Mouse (Mus musculus) left cerebral cortex, postnatal 36 days (tissue): ENCODE measurements at regions not wholly inside any gene's neighbourhood (a gene's known extent, or its start where the extent isn't known, plus 50 kb on each side); places are given as distances from the start of the nearest gene placed in this dataset.

Experiments used
- DNase-seq, 2 experiments: peaks; one replicate each; pipeline ENCODE4 v3.0.0; 2021 to 2022; ENCODE audit warnings: low spot score in 2 of 2, mixed read lengths in 1 of 2
- intact Hi-C: fragments of 180-260 bp; cut with DNase I; formaldehyde crosslinking; loops from one replicate; pipeline ENCODE4 v1.15.1; 2025

DNA sequence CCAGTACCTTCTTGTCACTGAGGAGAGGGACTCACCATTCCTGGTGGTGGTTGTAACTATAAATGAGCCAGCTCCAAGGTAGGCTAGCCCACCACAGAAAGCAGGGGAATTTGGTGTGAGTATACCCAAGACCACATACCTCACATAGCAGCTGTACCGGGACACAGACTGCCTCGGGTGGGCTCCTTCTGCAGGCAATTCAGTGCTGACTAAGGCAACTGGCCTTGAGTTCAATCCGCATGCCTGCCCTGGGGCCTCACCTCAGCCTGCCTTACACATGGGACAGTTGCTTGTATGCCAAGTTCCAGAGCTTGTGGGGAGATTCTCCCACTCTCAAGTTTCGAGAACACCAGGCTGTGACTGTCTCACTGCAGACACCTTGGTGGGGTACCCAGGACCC, 153.6 kb downstream of the Gm26897 start:
- DNase-seq: no peak
- intact Hi-C loops: no loop called here

DNA sequence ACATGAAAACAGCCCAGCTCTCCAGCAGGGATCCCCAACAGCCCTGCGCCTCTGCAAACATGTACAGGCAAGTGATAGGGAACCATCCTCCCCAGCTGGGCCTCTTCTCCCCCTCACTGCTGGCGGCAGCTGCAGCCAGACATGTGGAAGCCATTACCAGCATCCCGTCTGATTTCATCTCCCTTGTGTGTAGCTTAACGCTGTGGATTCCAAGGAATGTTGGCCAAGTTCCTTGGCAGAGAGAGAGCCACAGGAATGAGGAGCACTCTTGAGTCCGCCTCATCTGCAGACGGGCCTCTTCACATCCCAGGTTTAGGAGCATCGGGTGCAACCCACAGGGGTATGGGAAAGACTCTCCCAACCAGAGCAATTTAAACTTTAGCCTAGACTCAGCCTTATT, 157.1 kb downstream of the Gm26897 start:
- DNase-seq: peak in 1 of 2 experiments; percentile 29
- intact Hi-C loops: no loop called here

DNA sequence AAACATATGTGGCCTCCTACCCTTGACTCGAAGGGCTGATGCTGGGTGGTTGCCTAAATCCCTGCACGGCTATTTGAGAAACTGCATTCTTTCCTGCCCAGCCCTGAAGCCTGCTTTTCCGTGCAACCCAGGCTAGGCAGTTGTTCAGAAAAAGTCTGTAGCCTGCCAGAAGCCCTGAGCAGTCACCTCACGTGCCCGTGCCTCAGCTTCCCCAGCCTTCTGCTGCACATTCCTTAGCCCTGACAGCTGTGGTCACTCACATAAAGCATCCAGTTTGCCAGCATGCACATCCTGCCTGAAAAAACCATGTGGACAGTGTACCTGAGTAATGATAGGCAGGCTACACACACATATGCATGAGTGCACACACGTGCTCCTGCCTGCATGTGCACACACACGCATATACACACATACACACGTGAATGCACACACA, 157.6 kb downstream of the Gm26897 start:
- DNase-seq: no peak
- intact Hi-C loops: no loop called here

DNA sequence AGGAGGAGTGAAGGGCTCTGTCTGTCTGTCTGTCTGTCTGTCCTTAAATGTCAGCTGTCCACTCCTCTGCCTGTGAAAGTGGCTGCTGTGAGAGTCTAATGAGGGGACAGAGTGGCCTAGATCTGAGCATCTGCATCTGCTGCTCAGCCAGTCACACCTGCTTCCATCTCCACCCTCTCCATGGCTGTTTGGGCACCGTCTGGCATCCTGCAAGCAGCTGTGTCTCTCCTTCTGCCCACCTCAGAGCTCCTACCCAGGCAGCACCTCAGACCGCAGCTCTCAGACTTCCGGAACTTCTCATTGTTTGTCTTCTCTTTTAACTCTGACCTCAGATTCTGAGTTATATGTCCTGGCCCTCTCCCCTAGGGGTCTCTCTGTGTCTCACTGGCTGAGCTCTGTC, 159.2 kb downstream of the Gm26897 start:
- intact Hi-C loops: no loop called here
- no peak for DNase-seq

DNA sequence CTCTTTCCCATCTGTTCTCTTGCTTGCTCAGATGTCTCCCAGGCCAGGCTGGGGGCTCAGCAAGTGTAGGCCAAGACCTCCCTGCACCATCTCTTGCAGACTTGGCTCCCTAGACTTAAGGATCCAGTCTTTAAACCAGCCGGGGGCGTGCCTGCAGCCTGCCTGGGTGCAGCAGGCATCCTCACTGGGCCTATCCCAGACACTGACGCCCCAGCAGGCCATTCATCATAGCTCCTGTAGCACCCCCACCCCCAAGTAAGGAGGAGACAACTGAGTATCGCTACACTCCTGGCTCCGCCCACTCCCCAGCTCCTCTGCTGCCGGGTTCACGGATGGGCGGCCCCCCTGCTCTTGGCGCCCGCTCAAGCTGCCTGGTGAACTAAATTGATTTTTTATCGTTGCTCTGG, 160.2 kb downstream of the Gm26897 start:
- DNase-seq: peak; percentile 26 to 32
- intact Hi-C loops: no loop called here

DNA sequence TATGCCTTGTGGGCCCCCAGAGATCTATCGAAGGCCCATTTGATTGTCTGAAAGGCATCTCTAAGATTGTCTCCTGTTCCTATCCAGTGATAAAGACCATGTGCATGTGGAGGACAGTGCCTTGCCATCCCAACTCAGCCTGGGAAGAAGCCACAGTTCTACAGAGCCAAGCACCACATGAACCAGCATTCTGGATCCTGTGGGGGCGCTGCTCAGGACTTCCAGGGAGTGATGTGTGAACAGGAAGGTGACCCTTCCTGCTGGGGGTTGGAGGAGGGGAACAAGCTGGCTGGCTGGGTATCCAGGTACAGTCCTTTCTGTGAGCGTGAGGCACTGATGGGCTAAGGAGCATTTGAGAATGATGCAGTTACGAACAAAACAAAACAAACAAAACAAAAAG, 163.8 kb downstream of the Gm26897 start:
- DNase-seq: no peak
- intact Hi-C loops: no loop called here

DNA sequence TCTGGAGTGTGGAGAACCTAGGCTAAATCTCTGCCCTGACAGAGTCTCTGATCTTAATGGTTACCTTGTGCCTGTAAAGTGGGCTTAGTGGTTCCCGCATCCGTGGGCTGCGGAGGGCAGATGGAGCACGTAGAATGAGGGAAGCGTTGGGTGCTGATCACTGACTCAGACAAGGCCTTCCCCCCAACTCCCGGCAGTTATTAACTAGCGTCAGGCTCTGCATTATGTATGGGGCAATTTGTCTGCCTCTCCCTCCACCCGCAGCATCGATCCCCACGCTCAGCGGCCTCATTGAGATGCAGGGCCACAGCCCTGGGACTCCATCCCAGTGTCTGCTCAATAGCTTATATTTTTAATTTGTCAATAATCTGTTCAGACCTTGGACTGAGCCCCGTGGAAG, 164.8 kb downstream of the Gm26897 start:
- DNase-seq: no peak
- intact Hi-C loops: no loop called here

DNA sequence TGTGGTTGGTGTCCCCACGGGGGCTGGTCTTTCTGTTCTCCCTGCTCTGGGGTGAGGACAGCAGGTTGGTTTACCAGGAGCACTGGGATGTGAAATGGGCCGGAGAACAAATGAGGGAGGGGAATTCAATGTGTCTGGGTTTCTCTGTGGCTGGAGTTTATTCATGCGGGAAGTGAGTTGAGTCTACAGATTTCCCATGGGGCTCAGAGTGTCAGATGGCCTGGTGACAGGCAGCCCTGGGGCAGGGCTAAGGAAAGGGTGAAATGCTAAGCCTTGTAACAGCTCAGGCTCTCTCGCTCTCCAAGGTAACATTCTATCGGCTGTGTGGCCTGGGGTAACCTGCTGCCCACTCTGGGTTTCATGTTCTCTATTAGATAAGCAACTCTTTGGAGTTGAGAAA, 167.5 kb downstream of the Gm26897 start:
- DNase-seq: no peak
- intact Hi-C loops: no loop called here

DNA sequence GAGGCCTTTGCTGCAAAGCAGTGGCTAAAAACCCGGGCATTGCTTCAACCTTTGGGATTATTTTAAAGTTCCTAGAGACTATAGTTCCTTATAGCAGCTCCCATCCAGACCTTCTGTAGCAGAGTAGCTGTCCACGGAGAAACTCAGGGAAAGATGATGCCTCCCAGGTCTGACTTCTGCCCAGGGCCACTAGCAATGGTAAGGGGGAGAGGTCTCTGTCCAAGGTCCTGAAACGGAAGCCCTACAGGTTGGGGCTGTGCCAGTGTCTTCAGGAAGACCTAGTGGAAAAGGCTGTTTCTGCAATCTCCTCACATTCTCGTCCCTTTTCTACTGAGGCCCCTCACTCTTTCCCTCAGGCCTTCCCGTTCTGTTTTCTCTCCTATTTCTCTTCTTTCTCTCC, 168.0 kb downstream of the Gm26897 start:
- intact Hi-C loops: no loop called here
- no peak for DNase-seq

DNA sequence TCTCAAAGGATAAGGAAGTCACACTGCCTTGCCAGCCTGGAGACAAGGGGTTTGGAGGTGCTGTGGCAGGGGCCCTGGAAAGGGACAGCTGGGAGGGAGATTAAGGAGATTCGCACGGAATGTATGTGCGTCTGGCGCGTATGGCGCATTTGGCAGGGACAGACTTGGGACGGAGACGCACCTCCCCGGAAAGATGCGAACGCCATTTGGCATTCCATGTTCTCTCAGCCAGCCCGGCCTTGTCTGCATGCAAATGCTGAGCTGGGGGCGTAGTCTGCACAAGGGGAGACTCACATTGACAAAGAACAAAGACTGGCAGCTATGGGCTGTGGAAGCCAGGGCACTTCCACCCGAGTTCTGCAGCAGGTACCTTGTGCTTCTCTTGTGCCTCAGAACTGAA, 174.4 kb downstream of the Gm26897 start:
- intact Hi-C loops: no loop called here
- DNase-seq: peak; percentile 32 to 44

DNA sequence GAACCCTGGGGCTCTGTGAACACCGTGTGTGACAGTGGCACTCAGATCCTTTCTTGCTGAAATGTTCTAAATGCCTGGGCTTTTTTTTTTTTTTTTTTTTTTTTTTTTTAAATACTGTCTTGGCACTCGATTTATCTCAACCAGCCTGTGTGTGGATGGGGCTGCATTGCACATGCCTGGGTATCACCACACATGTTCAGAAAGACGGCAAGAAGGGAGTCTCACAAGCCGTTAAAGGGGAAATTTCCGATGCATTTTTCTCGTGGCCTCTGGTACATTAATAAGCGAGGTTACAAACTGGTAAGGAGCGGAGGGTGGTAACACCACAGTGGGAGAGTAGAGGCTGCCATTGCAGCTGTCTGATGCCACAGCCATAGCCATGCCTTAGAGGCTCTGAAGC, 176.8 kb downstream of the Gm26897 start:
- intact Hi-C loops: no loop called here
- DNase-seq: no peak

DNA sequence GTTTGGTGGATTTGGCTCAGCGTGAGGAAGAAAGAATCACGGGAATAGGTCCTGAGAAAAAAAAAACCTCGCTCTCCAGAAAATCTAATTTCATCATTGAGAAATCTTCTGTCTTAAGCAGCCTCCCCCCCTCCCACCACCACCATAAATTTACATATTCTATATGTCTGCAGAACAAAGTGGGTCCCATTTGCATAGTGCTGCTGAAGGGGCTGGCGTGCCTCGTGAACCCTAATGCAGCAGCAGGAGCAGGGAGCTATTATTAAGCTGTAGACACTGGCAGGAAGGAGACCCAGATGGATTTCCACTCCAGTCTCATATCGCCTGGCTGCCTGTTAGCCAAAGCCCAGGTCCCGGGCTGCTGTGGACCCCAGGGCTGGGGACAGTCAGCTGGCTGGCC, 179.6 kb downstream of the Gm26897 start:
- DNase-seq: no peak
- intact Hi-C loops: no loop called here

DNA sequence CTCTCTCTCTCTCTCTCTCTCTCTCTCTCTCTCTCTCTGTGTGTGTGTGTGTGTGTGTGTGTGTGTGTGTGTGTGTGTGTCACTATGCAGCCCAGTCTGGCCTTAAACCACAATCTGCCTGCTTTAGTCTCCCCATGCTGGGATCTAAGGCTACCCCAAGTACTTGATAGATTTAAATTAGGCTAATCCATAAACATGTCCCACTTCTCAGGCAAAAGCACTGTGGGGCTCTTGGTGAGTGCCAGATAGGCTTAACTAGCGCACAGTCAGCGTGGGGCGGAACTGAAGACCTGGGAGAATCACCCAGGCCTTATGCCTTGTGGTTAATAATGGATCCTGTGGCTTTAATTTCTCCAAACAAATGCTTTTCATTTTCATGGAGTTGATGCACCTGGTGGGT, 180.6 kb downstream of the Gm26897 start:
- no peak for DNase-seq
- intact Hi-C loops: no loop called here

DNA sequence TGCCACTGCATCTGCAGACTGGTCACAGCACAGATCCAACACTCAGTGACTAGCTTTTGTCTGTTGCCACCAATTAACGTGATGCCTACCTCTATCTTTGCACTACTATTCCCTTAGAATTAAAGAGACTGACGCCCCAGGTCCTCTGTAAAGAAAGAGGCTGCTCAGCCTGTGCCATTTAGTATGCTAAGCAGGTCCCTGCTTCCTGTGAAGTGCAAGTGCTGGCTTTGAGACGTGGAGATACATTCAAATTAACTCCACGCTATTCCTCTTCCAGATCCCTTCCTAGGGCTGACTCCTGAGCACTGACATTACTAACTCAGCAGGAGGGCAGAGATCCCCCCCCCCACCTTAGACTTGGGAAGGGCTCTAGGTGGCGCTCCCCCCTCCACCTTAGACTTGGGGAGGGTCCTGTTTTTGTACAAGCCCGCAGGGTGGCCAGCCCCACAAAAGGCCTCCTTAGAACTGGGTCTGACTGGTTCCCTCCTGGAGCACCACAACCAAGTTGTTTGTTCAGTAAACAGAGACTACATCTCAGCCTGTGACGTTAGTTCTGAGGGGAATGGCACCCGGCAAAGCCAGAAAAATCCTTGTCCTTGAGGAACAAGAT, 184.0 kb downstream of the Gm26897 start:
- intact Hi-C loops: no loop called here
- no peak for DNase-seq

DNA sequence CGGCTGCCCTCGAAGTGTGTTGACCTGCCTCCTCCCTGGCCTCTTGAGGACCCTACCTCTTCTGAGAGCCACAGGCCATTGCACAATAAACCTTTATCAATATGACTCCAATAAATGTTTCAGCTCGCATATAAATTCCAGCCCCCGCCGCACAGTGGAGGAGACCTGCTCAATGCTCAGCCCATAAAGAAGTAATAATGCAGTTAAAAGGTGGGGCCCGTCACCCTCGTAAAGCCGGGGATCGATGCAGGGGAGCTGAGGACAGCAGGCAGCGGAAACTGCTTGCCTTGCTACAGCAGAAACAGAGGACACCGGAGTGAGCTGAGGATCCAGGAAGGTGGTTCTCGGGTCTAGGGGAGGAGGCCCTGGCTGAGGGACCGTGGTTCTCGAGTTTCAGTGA, 185.2 kb downstream of the Gm26897 start:
- DNase-seq: no peak
- intact Hi-C loops: no loop called here

DNA sequence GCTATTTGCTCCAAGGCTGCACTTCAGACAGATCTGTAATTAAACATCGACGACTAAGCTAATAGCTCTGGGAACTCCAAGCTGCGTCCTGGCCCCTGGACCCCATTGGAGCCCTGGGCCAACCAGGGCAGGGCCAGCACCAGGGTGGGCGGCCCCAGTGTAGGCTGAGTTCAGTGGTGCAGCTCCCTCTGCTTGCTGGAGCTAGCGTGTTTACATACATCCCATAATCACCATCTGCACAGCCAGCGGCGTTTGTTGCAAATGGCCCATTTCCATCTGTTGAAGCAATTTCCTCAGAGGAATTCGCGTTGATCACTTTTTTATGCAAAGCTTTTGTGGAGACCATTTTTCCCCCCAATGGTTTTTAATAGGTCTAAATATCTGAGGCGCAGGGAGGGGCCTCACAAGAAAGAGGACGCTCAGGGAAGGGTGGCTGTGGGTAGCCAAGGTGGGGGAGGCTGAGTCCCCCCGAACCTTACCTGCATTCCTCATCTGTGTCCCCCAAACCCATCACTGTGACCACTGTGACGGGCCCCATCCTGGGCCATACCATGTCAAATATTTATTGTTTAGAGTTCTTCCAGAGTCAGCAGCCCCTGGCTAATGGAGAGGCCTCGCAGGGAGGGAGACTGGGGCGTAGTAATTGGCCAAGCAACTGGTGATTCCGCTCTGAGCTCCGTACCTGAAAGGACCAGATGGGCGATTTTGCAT, 189.4 kb downstream of the Gm26897 start:
- DNase-seq: no peak
- intact Hi-C loops: no loop called here

DNA sequence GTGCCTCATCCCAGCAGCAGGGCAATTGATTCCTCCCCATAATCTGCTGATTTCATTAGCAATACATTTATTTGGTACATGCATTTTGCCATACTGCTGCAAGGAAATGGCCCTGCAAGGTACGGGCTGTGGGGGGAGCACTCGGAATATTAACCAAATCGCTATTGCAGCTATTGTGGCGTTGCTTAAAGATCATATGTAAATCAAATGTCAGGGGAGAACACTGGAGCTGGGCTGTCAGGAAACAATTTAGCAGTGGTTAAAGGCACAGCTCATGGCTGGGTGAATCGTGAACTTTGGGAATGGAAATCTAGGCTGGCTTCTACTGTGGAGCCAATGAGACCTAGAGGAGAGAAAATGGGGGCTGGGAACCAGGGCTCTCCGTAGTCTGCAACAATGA, 192.0 kb downstream of the Gm26897 start:
- no peak for DNase-seq
- intact Hi-C loops: no loop called here

DNA sequence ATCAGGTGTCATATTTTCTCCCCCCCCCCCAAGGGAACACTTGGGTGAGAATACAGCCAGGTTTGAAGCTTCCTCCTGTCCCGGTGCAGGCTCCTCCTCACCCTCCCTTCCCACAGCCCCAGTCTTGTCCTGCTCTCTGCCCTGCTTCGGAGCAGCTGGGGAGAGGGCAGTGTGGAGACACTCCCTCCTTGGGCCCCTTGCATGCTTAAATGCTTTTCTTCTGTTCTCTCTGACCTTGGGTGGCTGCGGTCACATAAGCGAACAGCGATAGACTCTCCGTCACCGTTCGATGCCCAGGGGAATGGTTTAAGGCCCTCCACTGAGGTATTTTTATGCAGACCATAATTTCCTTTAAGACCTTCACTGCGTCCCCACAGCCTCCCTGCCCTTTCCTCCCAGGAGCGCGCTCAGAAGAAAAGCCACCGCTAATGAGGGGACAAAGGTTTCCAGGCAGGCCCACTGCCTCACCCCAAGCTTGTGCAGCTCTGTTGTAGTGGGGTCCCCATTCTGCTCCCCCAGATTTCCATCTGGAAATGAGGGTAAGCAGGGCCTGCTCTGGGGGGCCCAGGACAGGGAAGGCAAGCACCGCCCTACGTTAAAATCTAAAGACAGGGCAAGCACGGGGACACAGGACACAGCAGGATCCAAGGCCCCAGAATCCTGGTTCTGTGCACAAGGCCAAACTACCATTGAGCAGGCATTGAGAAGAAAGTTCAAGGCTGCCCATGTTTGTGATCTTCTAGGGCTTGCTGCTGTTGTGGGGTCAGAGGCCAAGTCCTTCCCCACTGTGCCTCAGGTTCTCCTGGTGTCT, 195.7 kb downstream of the Gm26897 start:
- intact Hi-C loops: no loop called here
- DNase-seq: no peak

DNA sequence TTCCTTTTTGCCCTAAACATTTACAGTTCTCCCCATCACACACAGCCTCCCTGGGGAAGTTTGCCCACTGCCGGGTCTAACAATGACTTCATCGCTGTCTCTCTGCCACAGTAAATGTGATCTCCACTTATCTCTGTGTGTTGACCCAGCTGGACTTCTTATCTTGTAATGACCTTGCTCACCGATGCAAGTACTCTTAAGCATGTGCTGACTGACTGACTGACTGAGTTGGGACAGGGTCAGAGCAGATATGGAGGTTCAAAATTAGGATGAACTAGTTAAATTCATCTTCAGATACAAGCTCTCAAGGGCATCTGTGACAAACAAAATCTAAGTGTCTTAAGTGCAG, 196.2 kb downstream of the Gm26897 start:
- intact Hi-C loops: no loop called here
- DNase-seq: no peak

DNA sequence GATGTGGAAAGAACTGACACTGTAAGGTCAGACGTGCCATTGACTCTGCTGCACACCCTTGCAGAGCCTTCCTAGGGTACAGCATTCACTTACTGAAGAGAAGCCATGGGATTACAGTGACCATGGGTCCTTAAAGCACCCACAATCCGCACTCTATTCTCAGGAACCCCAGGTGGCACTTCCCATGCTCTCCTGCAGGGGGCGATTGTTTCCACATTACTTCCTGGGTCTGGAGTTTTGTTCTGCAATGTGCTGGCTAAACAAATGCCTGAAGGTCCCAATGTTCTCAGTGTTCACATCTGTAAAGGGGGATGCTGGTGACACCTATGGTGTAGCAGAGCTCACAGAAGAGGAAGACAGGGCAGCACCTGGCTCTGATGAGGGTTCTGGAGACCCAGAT, 198.0 kb downstream of the Gm26897 start:
- no peak for DNase-seq
- intact Hi-C loops: no loop called here
